Mouse (Mus musculus): Measurements from ENCODE around the gene Zfp69.

DNA sequence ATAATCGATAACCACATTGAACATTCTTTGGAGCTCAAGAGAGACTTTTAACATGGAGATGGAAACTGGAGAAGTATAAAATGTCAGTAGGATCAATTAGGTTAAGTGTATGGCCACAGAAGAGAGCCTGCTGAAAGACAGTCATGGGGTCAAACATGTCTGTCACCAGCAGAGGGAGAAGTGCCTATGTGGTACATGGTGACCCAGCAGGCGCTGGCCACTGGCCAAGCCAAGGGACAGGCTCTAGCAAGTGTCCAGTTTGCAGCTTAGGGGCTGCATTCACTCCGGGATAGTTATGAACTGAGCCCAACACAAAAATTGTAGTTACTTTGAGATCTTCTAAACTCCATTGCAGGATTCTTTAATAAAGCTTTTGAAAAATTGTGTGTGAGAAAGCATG, 22.8 kb downstream of the Zfp69 start:
- TF ChIP-seq POLR2A (IDR thresholded peaks at IDR 0.05; ENCODE audit: insufficient read depth, low read length): no peak
- TF ChIP-seq CTCF (IDR thresholded peaks at IDR 0.05; ENCODE audit: low read depth, low read length): no peak

All from ES-Bruce4 (cell line).